Mouse (Mus musculus) ovary, postnatal 36 days (tissue): ENCODE data around the gene Sap30.
"Not testable (repeated sequence)": the region's sequence is repeated elsewhere in the genome, so short reads cannot be mapped to it uniquely, and the experiment has no call there.

ENCODE experiments used
- DNase-seq: peaks from one replicate; pipeline ENCODE4 v3.0.0; 2022; ENCODE audit warnings: low spot score, mixed read lengths

Gene Sap30

DNA sequence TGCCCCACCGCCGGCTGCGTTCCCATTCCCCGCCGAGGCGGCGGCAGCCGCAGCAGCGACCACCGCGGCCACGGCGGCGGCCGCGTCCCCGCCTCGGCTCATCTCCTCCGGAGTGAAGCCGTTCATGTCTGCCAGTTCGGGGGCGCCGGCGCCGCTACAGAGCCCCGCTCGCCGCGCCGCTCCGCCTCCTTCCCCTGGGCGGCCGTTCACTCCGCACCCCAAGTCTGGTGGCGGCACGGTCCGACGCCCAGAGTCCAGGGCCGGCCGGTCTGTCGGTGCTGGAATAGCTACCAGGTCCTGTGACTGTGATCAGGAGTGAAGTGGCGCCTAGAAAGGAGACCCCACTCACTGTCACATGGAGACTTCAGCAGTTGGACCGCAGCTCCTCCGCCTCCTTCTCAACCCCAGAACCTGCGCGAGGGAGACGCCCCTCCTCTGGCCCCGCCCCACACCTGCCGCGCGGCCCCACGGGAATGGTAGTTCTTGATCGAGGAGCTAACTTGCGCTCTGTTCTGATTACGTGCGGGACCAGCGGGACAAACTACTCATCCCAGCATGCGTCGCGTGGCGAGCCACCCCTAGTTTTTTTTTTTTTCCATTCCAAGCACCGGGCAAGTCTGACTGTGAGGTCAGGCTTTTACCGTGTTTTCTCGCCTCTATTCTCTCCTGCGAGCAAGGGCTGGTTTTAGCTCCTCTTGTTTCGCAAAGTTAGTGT, at the start of gene Sap30:
Gene Sap30 (minus strand): TSS at position 420 of the 715 bp plus-strand sequence.
- peak; percentile 97 for DNase-seq

- no peak for DNase-seq
These were observed 48.5 kb upstream of the Sap30 start for GRCm38 (mm10) chr8:57536167-57536566.

GRCm38 (mm10) chr8:57534495-57534894, 46.8 kb upstream of the Sap30 start:
- no peak for DNase-seq

GRCm38 (mm10) chr8:57533106-57533505, 45.4 kb upstream of the Sap30 start:
- DNase-seq: no peak

GRCm38 (mm10) chr8:57532223-57532622, 44.6 kb upstream of the Sap30 start:
- no peak for DNase-seq

DNA sequence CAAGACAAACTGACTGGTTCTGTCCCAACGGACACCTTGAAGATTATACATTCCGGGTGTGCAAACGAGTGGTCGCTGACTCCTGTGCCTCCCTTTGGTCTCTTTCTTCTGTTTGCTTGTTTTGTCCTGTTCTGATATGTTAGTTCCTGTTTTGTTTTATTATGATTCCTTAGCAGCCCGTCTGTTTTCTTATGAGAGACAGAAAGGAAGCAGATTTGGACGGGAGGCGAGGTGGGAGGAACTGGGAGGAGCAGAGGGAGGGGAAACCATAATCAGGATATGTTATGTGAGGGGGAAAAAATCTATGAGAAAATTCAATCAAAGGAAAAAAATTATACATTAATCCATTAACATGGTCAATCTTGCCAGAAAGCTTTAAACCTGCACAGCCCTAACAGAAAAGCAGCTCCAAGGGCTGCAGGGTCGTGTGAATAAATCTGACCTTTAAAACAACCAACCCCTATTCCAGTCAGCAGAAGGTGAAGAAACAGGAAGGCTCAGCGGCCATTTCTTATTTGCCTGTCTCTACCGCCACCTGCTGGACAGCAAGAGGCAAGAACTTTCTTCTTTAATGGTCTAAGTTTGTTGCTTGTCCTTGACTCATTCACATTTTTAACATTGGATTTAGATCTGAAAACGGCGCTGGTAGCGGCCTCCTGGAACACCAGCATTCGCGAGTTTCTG, 43.1 kb upstream of the Sap30 start:
- peak; percentile 71 for DNase-seq

GRCm38 (mm10) chr8:57530238-57530637, 42.6 kb upstream of the Sap30 start:
- no peak for DNase-seq

DNA sequence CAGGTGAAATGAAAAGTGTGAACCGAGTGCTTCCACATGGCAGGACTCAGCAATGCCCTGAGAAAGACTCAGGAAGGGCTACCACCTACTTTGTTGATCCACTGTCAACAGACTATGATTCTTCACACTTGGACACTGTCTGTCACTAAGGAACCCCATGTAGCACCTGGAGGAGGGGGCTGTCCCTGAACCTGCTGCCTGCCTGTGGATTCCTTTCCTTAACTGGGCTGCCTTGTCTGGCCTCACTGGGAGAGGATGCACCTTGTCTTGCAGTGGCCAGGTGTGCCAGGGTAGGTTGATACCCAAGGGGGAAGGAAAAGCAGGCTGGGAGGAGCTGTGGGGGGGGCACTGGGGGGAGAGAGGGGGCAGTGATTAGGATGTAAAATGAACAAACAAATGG, 40.4 kb upstream of the Sap30 start:
- no peak for DNase-seq

DNA sequence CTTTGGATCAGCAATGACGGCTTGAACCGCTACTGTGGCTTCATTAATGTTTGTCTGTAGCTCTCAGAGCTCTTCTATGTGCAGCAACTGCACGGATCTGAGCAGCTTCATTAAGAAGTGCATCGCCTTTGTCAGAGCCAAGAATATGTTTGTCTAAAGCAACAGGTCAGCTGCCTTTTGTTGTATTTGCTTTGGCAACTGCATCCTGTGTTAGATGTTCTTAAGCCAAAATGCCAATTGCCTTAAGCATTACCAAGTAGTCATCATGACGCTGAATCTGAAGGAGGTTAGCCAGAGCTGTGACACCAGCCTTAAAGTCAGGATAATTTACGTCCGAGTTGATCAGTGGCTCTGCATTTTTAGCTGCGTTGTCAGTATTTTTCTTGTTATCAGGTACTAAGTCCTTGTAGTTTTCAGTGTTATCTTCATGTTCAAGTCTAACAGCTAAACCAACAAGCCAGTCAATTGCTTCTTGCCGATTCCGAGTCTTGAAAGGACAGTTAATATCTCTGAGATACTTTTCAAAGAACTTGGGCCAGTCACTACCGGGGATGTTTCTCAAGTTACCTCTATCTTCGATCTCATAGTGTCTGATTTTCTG, 32.6 kb upstream of the Sap30 start:
- DNase-seq: no peak

GRCm38 (mm10) chr8:57517723-57518122, 30.1 kb upstream of the Sap30 start:
- no peak for DNase-seq

DNA sequence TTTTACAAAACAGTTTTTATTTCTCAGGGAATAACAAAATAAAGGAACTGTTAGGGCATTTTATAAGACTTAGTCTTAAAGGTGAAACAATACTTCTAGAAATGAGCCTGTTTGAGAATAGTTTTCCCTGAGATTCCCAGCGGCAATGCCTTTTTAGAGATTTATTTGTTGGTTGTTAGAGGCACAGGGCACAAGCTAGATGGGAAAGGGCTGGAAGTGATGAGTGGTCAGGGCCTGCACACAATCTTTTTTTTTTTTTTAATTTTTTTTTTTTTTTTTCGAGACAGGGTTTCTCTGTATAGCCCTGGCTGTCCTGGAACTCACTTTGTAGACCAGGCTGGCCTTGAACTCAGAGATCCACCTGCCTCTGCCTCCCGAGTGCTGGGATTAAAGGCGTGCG, 29.0 kb upstream of the Sap30 start:
- DNase-seq: not testable (repeated sequence)

DNA sequence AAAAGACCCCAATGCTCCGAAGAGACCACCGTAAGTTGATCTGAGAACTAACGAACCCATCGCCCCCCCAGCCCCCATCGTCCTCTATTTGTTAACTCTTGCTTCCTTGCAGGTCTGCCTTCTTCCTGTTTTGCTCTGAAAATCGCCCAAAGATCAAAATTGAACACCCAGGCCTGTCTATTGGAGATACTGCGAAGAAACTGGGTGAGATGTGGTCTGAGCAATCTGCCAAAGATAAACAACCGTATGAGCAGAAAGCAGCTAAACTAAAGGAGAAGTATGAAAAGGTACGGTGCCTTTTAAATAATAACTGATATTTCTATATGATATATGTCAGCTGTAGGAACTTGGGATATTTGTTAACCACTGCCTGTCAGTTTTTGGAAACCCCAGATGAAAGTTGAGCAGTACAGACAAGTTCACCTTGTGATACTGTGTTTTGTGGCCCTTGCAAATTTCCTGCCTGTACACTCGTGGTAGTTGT, 25.6 kb upstream of the Sap30 start:
- DNase-seq: not testable (repeated sequence)

DNA sequence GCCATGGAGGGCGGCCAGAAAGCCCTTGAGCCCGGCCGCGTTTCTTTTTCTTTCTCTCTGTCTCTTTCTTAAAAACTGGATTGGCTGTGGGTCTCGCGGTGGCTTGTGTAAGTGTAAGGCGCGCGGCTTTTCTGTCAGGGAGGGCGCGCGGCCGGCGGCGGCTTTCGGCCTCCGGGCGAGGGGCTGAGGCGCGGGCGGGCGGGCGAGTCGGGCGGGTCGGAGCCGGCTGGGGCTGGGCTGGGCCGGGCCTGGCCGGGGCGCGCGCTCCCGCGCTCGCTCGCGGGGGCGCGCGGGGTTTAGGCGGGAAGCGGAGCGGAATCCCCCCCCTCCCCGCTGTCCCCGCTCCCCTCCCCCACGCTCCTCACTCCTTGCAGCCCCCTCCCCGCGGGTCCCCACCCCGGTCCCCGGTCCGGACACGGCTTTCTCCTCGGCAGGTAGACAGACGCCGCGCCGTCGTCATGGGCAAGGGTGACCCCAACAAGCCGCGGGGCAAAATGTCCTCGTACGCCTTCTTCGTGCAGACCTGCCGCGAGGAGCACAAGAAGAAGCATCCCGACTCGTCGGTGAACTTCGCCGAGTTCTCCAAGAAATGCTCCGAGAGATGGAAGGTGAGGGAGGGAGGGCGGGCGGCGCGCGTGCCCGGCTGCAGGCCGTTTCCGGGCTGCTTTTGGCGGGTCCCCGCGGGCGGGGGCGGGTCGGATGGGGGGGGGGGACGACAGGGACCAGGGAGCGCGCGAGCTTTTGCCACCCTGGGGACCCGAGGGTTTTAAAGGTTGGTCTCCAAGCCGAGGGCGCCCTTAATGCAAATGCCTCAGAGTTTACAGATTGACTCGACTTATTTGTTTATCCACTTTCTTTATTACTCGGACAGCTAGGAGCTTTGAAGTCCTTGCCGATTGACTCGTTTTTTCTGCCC, 24.7 kb upstream of the Sap30 start:
- peak; percentile 34 for DNase-seq

DNA sequence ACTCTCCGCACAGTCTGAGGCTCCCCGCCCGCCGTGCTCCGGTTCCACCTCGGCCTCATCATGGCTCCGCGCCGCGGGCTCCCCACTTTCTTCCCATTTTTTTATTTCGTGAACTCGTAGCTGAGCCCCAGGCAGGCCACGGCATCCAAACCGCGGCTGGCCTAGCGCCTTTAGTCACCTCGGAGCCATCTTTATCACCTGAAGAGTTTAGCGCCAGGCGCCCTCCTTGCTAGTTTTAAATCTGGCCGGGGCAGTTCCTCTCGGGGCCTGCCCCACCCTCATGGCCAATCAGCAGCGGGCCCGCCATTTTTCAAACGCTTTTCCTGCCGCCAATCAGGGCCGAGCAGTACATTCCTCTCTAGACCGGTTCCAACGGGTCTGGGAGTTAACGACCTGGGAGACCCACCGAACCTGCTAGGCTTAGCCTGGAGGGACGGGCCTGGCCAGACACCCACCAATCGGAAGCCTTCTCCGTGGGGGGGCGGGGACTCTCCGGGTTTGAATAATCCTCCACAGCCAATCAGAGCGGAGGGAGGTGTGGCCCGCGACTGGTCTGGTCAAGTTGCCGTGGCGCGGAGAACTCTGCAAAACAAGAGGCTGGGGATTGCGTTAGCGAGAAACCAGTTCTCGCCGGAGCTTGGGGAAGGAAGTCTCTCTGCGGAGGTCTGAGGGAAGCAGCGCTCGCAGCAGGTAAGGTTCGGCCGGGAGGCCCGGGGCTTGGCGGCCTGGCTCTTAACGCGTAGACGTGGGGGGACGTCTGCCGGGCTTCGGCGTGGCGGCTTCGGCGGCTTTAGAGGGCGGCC, 23.9 kb upstream of the Sap30 start, which contains the start of gene Hmgb2:
Gene Hmgb2 (plus strand): TSS at position 592 of the 803 bp plus-strand sequence.
- peak; percentile 99 for DNase-seq

- no peak for DNase-seq
These were observed 23.2 kb upstream of the Sap30 start for GRCm38 (mm10) chr8:57510791-57511315.

GRCm38 (mm10) chr8:57508657-57509056, 21.0 kb upstream of the Sap30 start:
- no peak for DNase-seq

- no peak for DNase-seq
These were observed 19.9 kb upstream of the Sap30 start for GRCm38 (mm10) chr8:57507556-57508063.

GRCm38 (mm10) chr8:57505500-57505899, 17.8 kb upstream of the Sap30 start:
- DNase-seq: not testable (repeated sequence)

DNA sequence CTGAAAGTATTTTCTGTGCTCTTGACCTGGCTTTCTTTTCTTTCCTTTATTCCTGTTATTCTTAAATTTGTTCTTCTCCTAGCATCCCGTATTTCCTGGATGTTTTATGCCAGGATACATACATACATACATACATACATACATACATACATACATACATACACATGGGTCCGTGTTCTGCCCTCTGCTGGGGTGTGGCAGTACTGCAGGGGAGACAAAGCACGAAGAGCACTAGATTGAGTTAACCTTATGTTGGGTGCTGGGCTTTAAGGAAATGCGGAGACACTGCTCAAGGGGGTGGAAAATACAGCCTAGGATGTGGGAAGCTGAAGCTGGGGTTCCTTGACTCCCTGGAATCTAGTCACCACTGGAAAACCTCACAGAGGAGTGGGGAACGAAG, 16.0 kb upstream of the Sap30 start:
- peak; percentile 43 for DNase-seq

- peak; percentile 29 for DNase-seq
These were observed 11.3 kb upstream of the Sap30 start for GRCm38 (mm10) chr8:57498847-57499511.
